Mouse (Mus musculus): Measurements from ENCODE around the gene Gm10643. TPM values are rescaled to one million over a fixed set of nuclear protein-coding genes. Genes with fewer than 3 reads are reported as not detected.
A peak's percentile ranks its signal among the peaks of the same experiment; 100 is the strongest.

The Gm10643 gene
- total RNA-seq, 2 experiments from 2014 or later = 4.2 to 4.4 TPM

GRCm38 (mm10) chr8:84070667-84071066 is 5.7 kb upstream of the Gm10643 start:
- peak; percentile 67 to 71 for DNase-seq

- DNase-seq = no peak
Measured at GRCm38 (mm10) chr8:84070241-84070640, 5.3 kb upstream of the Gm10643 start.

- no peak for DNase-seq
Measured at GRCm38 (mm10) chr8:84069750-84070149, 4.8 kb upstream of the Gm10643 start.

- no peak for DNase-seq
Measured at GRCm38 (mm10) chr8:84069169-84069568, 4.2 kb upstream of the Gm10643 start.

GRCm38 (mm10) chr8:84068316-84069035 is 3.5 kb upstream of the Gm10643 start:
- DNase-seq = no peak

GRCm38 (mm10) chr8:84067911-84068310 is 3.0 kb upstream of the Gm10643 start:
- no peak for DNase-seq

GRCm38 (mm10) chr8:84067047-84067573 is 2.2 kb upstream of the Gm10643 start:
- peak; percentile 96 for DNase-seq

- DNase-seq = peak; percentile 99 to 100
Measured at GRCm38 (mm10) chr8:84066291-84066930, 1.5 kb upstream of the Gm10643 start, which contains the start of gene Rfx1. Rfx1 (plus strand) TSS chr8:84066834.

GRCm38 (mm10) chr8:84065457-84066072 is 628 bp upstream of the Gm10643 start:
- no peak for DNase-seq

GRCm38 (mm10) chr8:84063861-84064610 is 901 bp downstream of the Gm10643 start:
- DNase-seq = no peak

GRCm38 (mm10) chr8:84060245-84060644 is 4.7 kb downstream of the Gm10643 start:
- no peak for DNase-seq

GRCm38 (mm10) chr8:84059226-84059625 is 5.7 kb downstream of the Gm10643 start:
- no peak for DNase-seq

- DNase-seq = no peak
Measured at GRCm38 (mm10) chr8:84057827-84058226, 7.1 kb downstream of the Gm10643 start.

- DNase-seq = no peak
Measured at GRCm38 (mm10) chr8:84053229-84053628, 11.7 kb downstream of the Gm10643 start.

- no peak for DNase-seq
Measured at GRCm38 (mm10) chr8:84052746-84053145, 12.2 kb downstream of the Gm10643 start.

GRCm38 (mm10) chr8:84048171-84048570 is 16.8 kb downstream of the Gm10643 start:
- DNase-seq = no peak

- no peak for DNase-seq
Measured at GRCm38 (mm10) chr8:84046505-84046904, 18.4 kb downstream of the Gm10643 start.

GRCm38 (mm10) chr8:84044900-84045299 is 20.0 kb downstream of the Gm10643 start, which contains the start of gene Rln3:
Rln3 (minus strand) TSS chr8:84045000.
- DNase-seq = no peak

GRCm38 (mm10) chr8:84044103-84044502 is 20.8 kb downstream of the Gm10643 start:
- DNase-seq = no peak

GRCm38 (mm10) chr8:84042948-84043342 is 22.0 kb downstream of the Gm10643 start:
- DNase-seq = no peak

GRCm38 (mm10) chr8:84042066-84042947 is 22.6 kb downstream of the Gm10643 start, which contains the start of gene Il27ra:
Il27ra (minus strand) TSS chr8:84042589.
- DNase-seq = peak; percentile 27 to 29

Measured in layer of hippocampus, postnatal 36 days (tissue).